Mouse (Mus musculus) thymus, adult 2 months (tissue): Measurements from ENCODE around the gene Gast. TPM values are rescaled to one million over a fixed set of nuclear protein-coding genes. Genes with fewer than 3 reads are reported as not detected.
"Not testable (repeated sequence)": the region's sequence is repeated elsewhere in the genome, so short reads cannot be mapped to it uniquely, and the experiment has no call there.

Experiments used
- DNase-seq: peaks from one replicate; pipeline ENCODE4 v3.0.0; 2021
- H3K27ac ChIP-seq: fragments of 200-500 bp; 2 replicates; pipeline ENCODE4 v1.5.1; 2012; ENCODE audit warnings: low read length, control low read depth; ENCODE audit not compliant: control insufficient read depth, insufficient read depth
- H3K27me3 ChIP-seq: fragments of 200-500 bp; 2 replicates; pipeline ENCODE4 v1.6.1; 2012; ENCODE audit warnings: mild to moderate bottlenecking, low read length, moderate library complexity, mixed read lengths; ENCODE audit not compliant: control insufficient read depth, insufficient read depth
- H3K36me3 ChIP-seq: fragments of 200-500 bp; 2 replicates; pipeline ENCODE4 v1.6.1; 2012; ENCODE audit warnings: mild to moderate bottlenecking, low read length, moderate library complexity; ENCODE audit not compliant: control insufficient read depth, insufficient read depth
- H3K4me1 ChIP-seq: fragments of 200-500 bp; replicated peaks from 2 replicates; pipeline ENCODE4 v1.6.1; 2012; ENCODE audit warnings: low read length; ENCODE audit not compliant: control insufficient read depth, insufficient read depth
- H3K4me3 ChIP-seq: fragments of 200-500 bp; 2 replicates; pipeline ENCODE4 v1.5.1; 2012; ENCODE audit warnings: mild to moderate bottlenecking, low read length, control low read depth, moderate library complexity; ENCODE audit not compliant: control insufficient read depth, insufficient read depth
- CTCF ChIP-seq: fragments of 200-500 bp; IDR thresholded peaks from 2 replicates; pipeline ENCODE4 v1.5.1; 2012; ENCODE audit warnings: mild to moderate bottlenecking, control low read depth, low read length, moderate library complexity, borderline replicate concordance; ENCODE audit not compliant: control insufficient read depth, poor library complexity, insufficient read depth; ENCODE audit errors: extremely low read depth
- POLR2A ChIP-seq: fragments of 200-500 bp; IDR thresholded peaks from 2 replicates; pipeline ENCODE4 v1.6.1; 2012; ENCODE audit warnings: mild to moderate bottlenecking, low read length, control low read depth, moderate library complexity; ENCODE audit not compliant: control insufficient read depth, poor library complexity, insufficient read depth; ENCODE audit errors: extremely low read depth
- WGBS: fragments of 180-500 bp; shearing (Covaris S2); methylation state at CpG from one replicate; pipeline ENCODE4 v1.1.7; 2018; 5-methylcytosine and 5-hydroxymethylcytosine counted together
- polyA plus RNA-seq: library from polyadenylated mRNA; depleted of rRNA; stranded (reverse); fragments of >200 nt; gene quantifications from 2 replicates; pipeline ENCODE4 v1.2.3, GENCODE M21; 2012

Gast gene
- polyA plus RNA-seq, 1 experiment, result 2.4 TPM

GRCm38 (mm10) chr11:100356819-100357211, 22.6 kb downstream of the Gast start:
- no peak overlapping the region for H3K4me3 ChIP-seq
- 32% methylated on average over 9 of the region's 9 CpGs for WGBS

GRCm38 (mm10) chr11:100357408-100357807, 23.2 kb downstream of the Gast start:
- H3K27ac ChIP-seq, result no peak overlapping the region
- H3K36me3 ChIP-seq, result no peaks in the 10 kb centered on the region
- no peak for TF ChIP-seq POLR2A
- TF ChIP-seq CTCF, result no peak
- DNase-seq, result no peak
- H3K27me3 ChIP-seq, result peaks cover 7% of the 10 kb centered on the region; the same call in 1 of the 2 replicates
- WGBS, result 62% methylated on average over 5 of the region's 5 CpGs
- H3K4me3 ChIP-seq, result no peak overlapping the region
- H3K4me1 ChIP-seq, result peaks cover 20% of the 10 kb centered on the region

More at GRCm38 (mm10) chr11:100356819-100357211, 22.6 kb downstream of the Gast start:
- Histone ChIP-seq H3K27ac (no peak overlapping the region), H3K4me1 (peaks cover 20% of the 10 kb centered on the region), H3K27me3 (peaks cover 7% of the 10 kb centered on the region; the same call in 1 of the 2 replicates), H3K36me3 (no peaks in the 10 kb centered on the region)
- no peak for DNase-seq
- no peak for TF ChIP-seq CTCF
- TF ChIP-seq POLR2A, result no peak

GRCm38 (mm10) chr11:100360175-100360574, 26.0 kb downstream of the Gast start:
- DNase-seq, result no peak
- Histone ChIP-seq H3K36me3 (no peaks in the 10 kb centered on the region), H3K27ac (no peak overlapping the region), H3K4me1 (peaks cover 16% of the 10 kb centered on the region), H3K27me3 (peaks cover 7% of the 10 kb centered on the region; the same call in 1 of the 2 replicates), H3K4me3 (no peak overlapping the region)
- 59% methylated on average over 6 of the region's 6 CpGs for WGBS
- no peak for TF ChIP-seq CTCF
- TF ChIP-seq POLR2A, result no peak

DNA sequence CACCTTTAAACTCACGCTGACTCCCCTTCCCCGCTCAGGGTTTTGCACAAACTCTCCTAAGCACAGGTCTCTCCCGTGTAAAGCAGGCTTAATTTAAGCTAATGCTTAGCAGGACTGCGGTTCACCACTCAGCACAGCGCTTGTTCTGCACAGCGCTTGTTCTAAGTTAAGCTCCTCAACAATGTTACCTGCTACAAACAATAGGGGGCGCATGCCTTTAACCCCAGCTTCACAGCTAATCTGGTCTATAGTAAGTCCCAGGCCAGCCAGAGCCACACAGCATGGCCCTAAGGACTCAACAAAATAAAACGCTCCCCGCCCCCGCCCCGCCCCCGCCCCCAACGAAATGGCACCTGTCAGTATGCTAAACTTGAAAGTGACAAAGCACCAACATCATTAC, 26.9 kb downstream of the Gast start:
- not testable (repeated sequence) for H3K4me3 ChIP-seq, DNase-seq, H3K27me3 ChIP-seq, H3K36me3 ChIP-seq, H3K27ac ChIP-seq, H3K4me1 ChIP-seq
- 33% methylated on average over 1 of the region's 13 CpGs for WGBS

GRCm38 (mm10) chr11:100362209-100362978, 28.2 kb downstream of the Gast start:
- no peak overlapping the region for H3K27ac ChIP-seq
- 10% methylated on average over 8 of the region's 8 CpGs for WGBS
- H3K27me3 ChIP-seq, result no peaks in the 10 kb centered on the region; the same call in 1 of the 2 replicates
- DNase-seq, result peak; percentile 82
- H3K4me3 ChIP-seq, result no peak overlapping the region
- TF ChIP-seq POLR2A (no peak), CTCF (no peak)
- peaks cover 4% of the 10 kb centered on the region for H3K4me1 ChIP-seq
- no peaks in the 10 kb centered on the region for H3K36me3 ChIP-seq

DNA sequence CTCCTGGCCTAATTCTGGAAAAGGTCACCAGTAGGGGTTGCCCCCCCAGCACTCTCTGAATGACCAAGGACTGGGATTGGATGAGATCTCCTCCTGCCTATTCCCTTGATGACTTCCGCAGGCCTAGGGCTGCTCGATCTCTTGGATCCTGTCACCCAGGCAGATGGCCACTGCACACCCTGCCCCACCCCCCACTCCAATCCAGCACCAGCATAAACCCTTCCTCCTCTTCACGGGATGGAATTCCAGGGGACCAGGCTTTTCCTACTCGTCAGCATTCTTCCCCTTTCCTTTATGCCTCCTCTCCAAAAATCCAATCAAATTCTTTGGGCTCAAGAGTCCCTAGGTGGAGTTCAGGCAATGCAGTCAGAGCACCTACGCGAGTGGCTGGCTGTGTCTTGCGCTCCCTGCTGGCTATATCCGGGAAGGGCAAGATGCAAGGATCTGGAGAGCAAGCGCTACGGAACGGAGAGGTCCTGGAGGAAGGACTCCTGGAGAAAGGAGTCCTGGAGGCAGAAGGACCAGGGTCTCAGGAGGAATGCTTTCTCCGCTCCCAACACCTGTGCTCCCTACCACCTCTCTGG, 28.9 kb downstream of the Gast start:
- no peaks in the 10 kb centered on the region for H3K36me3 ChIP-seq
- no peak overlapping the region for H3K4me3 ChIP-seq
- no peaks in the 10 kb centered on the region; the same call in 1 of the 2 replicates for H3K27me3 ChIP-seq
- WGBS, result 17% methylated on average over 12 of the region's 12 CpGs
- TF ChIP-seq CTCF (peak; percentile 82; the same call in 1 of the 2 replicates), POLR2A (no peak)
- H3K27ac ChIP-seq, result no peak overlapping the region
- H3K4me1 ChIP-seq, result peaks cover 4% of the 10 kb centered on the region
- DNase-seq, result peak; percentile 74
